Mouse (Mus musculus): ENCODE measurements around the gene Bbs9. TPM values are rescaled to one million over a fixed set of nuclear protein-coding genes. Genes with fewer than 3 reads are reported as not detected.

Gene Bbs9
- polyA plus RNA-seq (2012; rRNA removed), result 13.1 and 15.3 TPM in 2 replicates

GRCm38 (mm10) chr9:22475424-22475868 lies at the start of gene Bbs9:
Gene Bbs9, plus strand, starts transcription at chr9:22475715.
- peak; percentile 89 for DNase-seq
- under 1% methylated on average over 25 of the region's 25 CpGs for WGBS
- peak within 1 kb of the TSS; percentile 91 for H3K4me3 ChIP-seq (replicated peaks; ENCODE audit: extremely low read depth, low read depth, low read length)
- TF ChIP-seq POLR2A (IDR thresholded peaks at IDR 0.05; ENCODE audit: borderline replicate concordance, extremely low read depth, low read depth, low read length) (peak; percentile 68; the same call in 1 of the 2 replicates), CTCF (IDR thresholded peaks at IDR 0.05; ENCODE audit: insufficient read depth, low read length) (no peak)
- H3K4me1 ChIP-seq (ENCODE audit: control insufficient read depth, insufficient read depth, low read length), result no peaks in the 10 kb centered on the region

GRCm38 (mm10) chr9:22428028-22428665 lies 47.4 kb upstream of the Bbs9 start:
- no peak for DNase-seq
- TF ChIP-seq POLR2A (IDR thresholded peaks at IDR 0.05; ENCODE audit: borderline replicate concordance, extremely low read depth, low read depth, low read length) (no peak), CTCF (IDR thresholded peaks at IDR 0.05; ENCODE audit: insufficient read depth, low read length) (no peak)
- Histone ChIP-seq H3K4me1 (ENCODE audit: control insufficient read depth, insufficient read depth, low read length) (no peaks in the 10 kb centered on the region), H3K4me3 (replicated peaks; ENCODE audit: extremely low read depth, low read depth, low read length) (no peak overlapping the region)
- WGBS, result 66% methylated on average over 4 of the region's 4 CpGs

GRCm38 (mm10) chr9:22428666-22429410 lies 46.7 kb upstream of the Bbs9 start:
- H3K4me1 ChIP-seq (ENCODE audit: control insufficient read depth, insufficient read depth, low read length), result no peaks in the 10 kb centered on the region
- TF ChIP-seq POLR2A (IDR thresholded peaks at IDR 0.05; ENCODE audit: borderline replicate concordance, extremely low read depth, low read depth, low read length) (no peak), CTCF (IDR thresholded peaks at IDR 0.05; ENCODE audit: insufficient read depth, low read length) (no peak)
- WGBS, result 87% methylated on average over 14 of the region's 14 CpGs
- no peak for DNase-seq
- H3K4me3 ChIP-seq (replicated peaks; ENCODE audit: extremely low read depth, low read depth, low read length), result no peak overlapping the region

DNA sequence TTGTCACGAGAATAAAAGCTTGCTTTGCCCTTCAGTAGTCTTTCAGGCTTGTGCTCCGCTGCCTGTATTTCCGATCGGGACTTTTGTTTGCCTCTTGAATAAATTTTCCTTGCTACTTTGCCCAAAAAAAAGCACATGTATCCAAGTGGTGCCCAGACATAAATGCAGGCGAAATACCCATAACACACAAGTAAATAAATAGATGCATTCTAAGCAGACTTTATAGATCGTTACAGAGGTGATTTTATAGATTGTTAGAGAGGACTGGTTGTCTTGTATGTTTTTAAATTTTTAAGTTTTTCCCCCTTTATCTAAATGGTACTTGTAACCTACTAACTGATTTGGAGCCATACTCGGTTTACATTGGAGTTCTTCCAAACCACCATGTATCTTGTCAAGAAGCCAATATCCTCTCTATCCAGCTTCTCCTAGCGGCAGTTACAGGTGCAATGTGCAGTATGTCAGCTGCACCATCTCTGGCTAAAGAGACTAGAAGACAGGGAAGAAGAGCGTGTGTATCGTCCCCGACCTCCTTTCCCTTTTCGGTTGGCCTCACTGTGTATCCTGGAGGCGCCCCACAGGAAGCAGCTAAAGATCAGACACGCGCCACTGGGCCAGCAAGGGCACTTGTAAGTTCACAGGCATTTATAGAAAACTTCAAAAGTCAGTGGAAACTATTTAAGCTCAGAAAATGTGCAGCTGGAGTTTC lies 45.8 kb upstream of the Bbs9 start:
- no peak overlapping the region for H3K4me3 ChIP-seq (replicated peaks; ENCODE audit: extremely low read depth, low read depth, low read length)
- no peak for DNase-seq
- WGBS, result 28% methylated on average over 15 of the region's 15 CpGs
- H3K4me1 ChIP-seq (ENCODE audit: control insufficient read depth, insufficient read depth, low read length), result no peaks in the 10 kb centered on the region
- no peak for TF ChIP-seq CTCF (IDR thresholded peaks at IDR 0.05; ENCODE audit: insufficient read depth, low read length)
- no peak for TF ChIP-seq POLR2A (IDR thresholded peaks at IDR 0.05; ENCODE audit: borderline replicate concordance, extremely low read depth, low read depth, low read length)

DNA sequence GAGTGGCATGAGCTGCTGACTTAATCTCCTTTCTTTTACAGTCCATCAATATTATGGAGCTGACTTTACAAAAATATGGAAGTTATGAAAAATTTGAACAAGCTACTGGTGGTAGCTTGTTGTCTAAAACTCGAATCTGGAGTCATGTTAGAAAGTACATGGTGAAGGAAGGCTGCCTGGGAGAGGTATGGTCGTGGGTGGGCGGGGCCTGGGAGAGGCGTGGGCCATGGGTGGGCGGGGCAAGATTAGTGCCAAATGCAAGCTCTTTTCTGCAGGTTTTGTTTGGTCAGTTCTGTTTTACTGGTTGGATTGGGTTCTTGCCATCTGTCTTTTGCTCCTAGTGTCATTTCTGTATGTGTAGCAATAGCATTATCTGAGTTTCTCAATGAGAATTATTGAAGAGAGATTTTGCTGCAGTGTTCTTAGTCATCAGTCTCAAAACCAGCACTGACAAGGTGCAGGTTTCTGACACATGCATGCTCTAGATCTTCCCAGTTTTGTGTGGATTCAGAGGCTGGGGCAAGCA lies 45.1 kb upstream of the Bbs9 start:
- whole genome bisulfite sequencing, result 24% methylated on average over 5 of the region's 5 CpGs
- TF ChIP-seq CTCF (IDR thresholded peaks at IDR 0.05; ENCODE audit: insufficient read depth, low read length) (no peak), POLR2A (IDR thresholded peaks at IDR 0.05; ENCODE audit: borderline replicate concordance, extremely low read depth, low read depth, low read length) (no peak)
- Histone ChIP-seq H3K4me1 (ENCODE audit: control insufficient read depth, insufficient read depth, low read length) (no peaks in the 10 kb centered on the region), H3K4me3 (replicated peaks; ENCODE audit: extremely low read depth, low read depth, low read length) (no peak overlapping the region)
- no peak for DNase-seq

DNA sequence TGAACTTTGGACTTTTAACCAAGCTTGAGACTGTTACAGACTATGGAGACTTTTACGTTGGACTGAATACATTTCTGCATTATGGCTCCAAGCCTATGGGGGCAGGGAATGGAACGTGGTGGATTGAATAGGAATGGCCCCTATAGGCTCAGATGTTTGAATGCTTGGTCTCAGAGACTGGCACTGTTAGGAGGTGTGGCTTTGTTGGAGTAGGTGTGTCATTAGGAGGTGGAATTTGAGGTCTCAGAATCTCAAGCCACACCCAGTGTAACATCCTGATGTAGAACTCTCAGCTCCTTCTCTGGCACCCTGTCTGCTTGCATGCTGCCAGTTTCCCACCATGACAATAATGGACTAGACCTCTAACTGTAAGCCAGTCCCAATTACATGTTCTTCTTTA lies 42.3 kb upstream of the Bbs9 start:
- DNase-seq, result no peak
- 75% methylated on average over 2 of the region's 2 CpGs for WGBS
- TF ChIP-seq CTCF (IDR thresholded peaks at IDR 0.05; ENCODE audit: insufficient read depth, low read length) (no peak), POLR2A (IDR thresholded peaks at IDR 0.05; ENCODE audit: borderline replicate concordance, extremely low read depth, low read depth, low read length) (no peak)
- Histone ChIP-seq H3K4me3 (replicated peaks; ENCODE audit: extremely low read depth, low read depth, low read length) (no peak overlapping the region), H3K4me1 (ENCODE audit: control insufficient read depth, insufficient read depth, low read length) (no peaks in the 10 kb centered on the region)

GRCm38 (mm10) chr9:22434101-22434500 lies 41.4 kb upstream of the Bbs9 start:
- Histone ChIP-seq H3K4me3 (replicated peaks; ENCODE audit: extremely low read depth, low read depth, low read length) (no peak overlapping the region), H3K4me1 (ENCODE audit: control insufficient read depth, insufficient read depth, low read length) (no peaks in the 10 kb centered on the region)
- TF ChIP-seq CTCF (IDR thresholded peaks at IDR 0.05; ENCODE audit: insufficient read depth, low read length) (no peak), POLR2A (IDR thresholded peaks at IDR 0.05; ENCODE audit: borderline replicate concordance, extremely low read depth, low read depth, low read length) (no peak)
- WGBS, result 88% methylated on average over 2 of the region's 2 CpGs
- no peak for DNase-seq

DNA sequence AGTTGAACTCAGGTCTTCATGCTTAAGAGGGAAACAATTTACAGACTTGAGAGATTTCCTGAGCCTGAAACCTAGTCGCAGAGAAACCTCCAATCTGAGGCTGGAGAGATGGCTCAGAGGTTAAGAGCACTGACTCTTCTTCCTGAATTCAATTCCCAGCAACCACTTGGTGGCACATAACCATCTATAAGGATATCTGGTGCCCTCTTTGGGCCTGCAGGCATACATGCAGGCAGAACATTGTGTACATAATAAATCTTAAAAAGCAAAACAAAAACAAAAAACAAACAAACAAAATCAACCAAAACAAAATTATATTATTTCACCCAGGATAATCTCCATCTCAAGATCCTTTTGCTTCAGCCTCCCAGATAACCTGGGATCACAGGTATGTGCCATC lies 36.7 kb upstream of the Bbs9 start:
- no peak for DNase-seq
- Histone ChIP-seq H3K4me3 (replicated peaks; ENCODE audit: extremely low read depth, low read depth, low read length) (no peak overlapping the region), H3K4me1 (ENCODE audit: control insufficient read depth, insufficient read depth, low read length) (no peaks in the 10 kb centered on the region)
- 91% methylated on average over 1 of the region's 1 CpGs for WGBS
- TF ChIP-seq CTCF (IDR thresholded peaks at IDR 0.05; ENCODE audit: insufficient read depth, low read length), result no peak
- no peak for TF ChIP-seq POLR2A (IDR thresholded peaks at IDR 0.05; ENCODE audit: borderline replicate concordance, extremely low read depth, low read depth, low read length)

- no peak for DNase-seq
- 81% methylated on average over 10 of the region's 10 CpGs for WGBS
- Histone ChIP-seq H3K4me3 (replicated peaks; ENCODE audit: extremely low read depth, low read depth, low read length) (no peak overlapping the region), H3K4me1 (ENCODE audit: control insufficient read depth, insufficient read depth, low read length) (no peaks in the 10 kb centered on the region)
- TF ChIP-seq CTCF (IDR thresholded peaks at IDR 0.05; ENCODE audit: insufficient read depth, low read length) (no peak), POLR2A (IDR thresholded peaks at IDR 0.05; ENCODE audit: borderline replicate concordance, extremely low read depth, low read depth, low read length) (no peak)
These were observed 32.4 kb upstream of the Bbs9 start for GRCm38 (mm10) chr9:22443157-22443556.
